Mouse (Mus musculus) mature B cell (primary cell): Measurements from ENCODE around the gene Cep164.

Source experiments
- in situ Hi-C: fragments of 300-500 bp; cut with MboI; formaldehyde crosslinking; loops from 2 replicates; pipeline ENCODE4 v1.14.3; 2019

Cep164 gene

DNA sequence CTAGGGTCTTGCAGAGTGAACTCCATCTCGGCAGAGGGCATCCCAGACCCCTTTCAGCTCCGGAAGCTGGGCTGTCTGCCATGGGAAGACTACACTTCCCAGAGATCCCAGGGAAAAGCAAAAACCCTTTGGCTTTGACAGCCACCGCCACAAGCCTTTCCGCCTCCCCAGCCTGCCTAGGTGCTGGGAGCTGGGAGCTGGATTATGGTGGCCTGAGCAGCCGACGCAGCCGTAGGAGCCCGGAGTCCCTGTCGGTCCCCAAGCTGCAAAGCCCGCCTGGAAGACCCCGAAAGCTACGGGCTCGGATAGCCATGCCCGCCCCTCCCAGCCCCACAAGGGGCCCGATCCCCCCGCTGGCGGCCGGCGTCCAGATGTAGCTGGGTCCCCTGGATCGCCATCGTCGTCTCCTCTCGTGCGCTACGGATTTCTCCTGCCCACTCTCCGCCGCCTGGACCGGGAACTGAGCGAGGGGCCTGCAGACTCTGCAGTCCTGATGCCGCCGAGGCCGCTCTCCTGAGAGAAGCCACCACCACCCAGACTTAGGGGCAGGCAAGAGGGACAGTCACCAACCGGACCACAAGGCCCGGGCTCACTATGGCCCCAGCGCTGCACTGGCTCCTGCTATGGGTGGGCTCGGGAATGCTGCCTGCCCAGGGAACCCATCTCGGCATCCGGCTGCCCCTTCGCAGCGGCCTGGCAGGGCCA, 10.1 kb upstream of the Cep164 start, which contains the start of gene Bace1:
TSS of gene Bace1 (plus strand) at position 147 of the 705 bp plus-strand sequence.
- in situ Hi-C loops = no loop called here

GRCm38 (mm10) chr9:45838069-45838433, 9.6 kb upstream of the Cep164 start:
- in situ Hi-C loops = no loop called here

- in situ Hi-C loops = no loop called here
Observed at GRCm38 (mm10) chr9:45833461-45833860, 5.0 kb upstream of the Cep164 start.

GRCm38 (mm10) chr9:45832898-45833297, 4.4 kb upstream of the Cep164 start:
- in situ Hi-C loops = no loop called here

- in situ Hi-C loops = no loop called here
Observed at GRCm38 (mm10) chr9:45829107-45829506, 616 bp upstream of the Cep164 start.

DNA sequence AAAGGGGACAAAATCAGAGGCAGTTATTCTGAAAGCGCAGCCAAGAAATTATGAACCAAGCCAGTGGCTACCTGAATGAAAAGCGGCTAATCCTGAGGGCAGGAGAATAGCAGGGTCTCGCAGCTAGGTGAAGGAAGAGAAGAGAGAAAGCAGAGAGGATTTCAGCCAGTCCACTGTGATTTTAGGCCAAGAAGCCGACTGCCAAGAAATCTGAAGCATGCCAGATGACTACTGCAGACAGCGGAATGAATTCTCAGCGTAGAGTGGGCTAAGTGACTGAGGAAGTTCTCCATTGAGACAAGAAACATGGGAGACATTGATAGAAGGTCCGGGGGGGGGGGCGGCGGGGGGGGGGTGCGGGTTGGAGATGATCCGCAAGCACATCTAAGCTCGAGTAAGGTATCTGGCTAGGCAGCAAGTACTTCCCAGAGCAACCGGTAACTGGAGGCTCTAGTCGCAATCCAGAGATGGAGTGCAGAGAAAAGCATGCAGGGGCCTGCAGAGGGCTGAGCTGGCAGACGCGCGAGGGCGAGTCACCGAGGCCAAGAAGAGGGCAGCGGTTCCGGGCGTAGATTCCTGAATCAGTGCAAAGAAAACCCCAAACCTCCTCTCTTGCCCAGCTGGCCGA, 714 bp downstream of the Cep164 start:
- in situ Hi-C loops = no loop called here

DNA sequence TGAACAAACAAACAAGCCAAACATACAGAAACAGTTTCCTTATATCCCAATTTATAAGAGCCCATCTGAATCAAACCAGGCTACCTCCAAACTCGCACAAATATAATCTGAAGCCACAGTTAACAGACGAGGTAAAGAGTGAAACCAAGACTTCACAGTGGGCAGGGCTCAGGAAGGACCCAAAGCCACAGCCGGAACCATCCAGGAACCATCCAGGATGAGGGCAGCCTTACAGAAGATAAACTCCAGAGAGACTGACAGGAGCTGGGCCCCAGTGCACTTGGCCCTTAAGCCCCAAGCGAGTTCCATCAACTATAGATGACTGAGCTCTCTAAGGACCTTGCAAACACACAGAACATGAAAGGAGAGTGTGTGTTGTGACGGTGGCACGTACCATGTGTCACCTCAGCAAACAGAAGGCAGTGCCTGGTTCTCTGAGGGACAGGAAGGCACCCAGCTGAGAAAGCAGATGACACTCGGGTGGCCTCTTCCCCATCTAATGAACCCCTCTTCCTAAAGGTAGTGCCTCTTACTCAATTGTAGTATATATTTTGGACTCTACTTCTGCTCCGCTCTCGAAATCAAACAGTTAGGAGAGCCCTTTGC, 10.0 kb downstream of the Cep164 start:
- in situ Hi-C loops = no loop called here

DNA sequence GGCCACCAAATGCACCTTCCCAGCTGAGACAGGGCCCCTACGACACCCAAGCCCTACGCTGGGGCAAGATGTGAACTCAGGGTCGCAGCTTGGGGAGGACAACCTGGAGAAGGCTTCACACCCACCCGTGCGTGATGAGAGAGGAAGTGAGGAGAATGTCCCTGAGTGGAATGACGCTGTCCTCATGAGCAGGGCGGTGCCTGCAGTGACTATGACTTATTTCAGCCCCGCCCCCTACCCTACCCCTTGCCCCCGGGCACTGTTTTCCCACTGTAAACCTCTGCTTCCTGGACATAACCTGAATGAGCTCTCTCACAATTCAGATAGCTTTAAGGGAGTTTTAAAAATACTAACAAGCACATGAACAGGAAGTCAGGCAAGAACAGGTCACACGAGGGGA, 13.0 kb downstream of the Cep164 start:
- in situ Hi-C loops = no loop called here

DNA sequence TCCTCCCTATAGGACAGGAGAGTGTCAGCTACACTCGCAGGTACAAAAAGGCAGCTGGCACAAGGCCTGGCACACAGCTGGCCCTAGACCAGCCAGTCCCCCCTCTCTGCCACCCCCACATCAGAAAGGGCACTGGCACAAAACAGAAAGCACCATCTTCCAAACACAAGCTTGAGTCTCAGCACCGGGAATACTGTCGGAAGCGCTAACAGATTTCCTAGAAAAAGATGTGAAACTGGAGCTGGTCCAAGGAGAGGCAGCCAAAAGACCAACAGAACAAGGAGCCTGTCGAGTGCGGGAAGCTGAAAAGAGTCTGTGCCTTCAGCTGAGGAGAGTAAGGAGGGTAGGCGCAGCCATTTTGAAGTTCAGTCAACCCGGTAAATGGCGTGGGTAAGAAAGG, 13.4 kb downstream of the Cep164 start:
- in situ Hi-C loops = no loop called here

DNA sequence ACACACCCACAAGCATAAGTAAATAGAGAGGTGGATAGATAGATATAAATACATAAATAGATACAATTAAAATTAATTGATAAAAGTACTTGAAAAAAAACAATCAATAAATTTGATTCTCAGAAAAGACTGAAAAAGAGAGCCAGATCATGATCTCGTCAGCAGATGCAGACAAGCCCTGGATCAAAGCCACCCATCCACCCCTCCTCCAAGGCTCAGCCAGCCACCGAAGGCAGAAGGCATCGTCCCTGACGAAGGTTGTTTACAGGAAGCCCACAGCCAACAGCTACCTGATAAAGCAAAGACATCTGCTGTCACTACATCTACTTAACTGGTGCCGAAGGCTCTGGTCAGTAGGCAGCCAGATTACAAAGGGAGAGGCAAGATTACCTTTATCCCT, 16.5 kb downstream of the Cep164 start:
- in situ Hi-C loops = no loop called here

- in situ Hi-C loops = no loop called here
Observed at GRCm38 (mm10) chr9:45807761-45808160, 20.7 kb downstream of the Cep164 start.

DNA sequence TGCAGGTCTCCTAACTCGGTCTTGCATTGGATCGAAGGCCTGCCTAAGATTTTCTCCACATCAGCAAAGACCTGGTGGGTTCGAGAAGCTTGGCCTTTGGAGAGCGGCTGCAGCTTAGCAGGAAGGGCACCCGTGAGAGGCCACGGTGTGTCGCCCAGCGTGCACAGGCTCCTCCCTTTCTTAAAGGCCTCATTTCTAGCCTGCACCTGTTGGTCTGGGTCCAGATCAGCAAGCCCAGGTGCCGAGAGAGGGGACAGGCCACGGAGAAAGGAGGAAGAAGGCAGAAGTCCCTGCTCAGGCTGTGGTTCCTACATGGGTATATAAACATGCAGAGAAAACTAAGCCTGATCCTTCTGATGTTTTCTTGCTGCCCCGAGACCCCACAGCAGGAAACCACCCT, 21.2 kb downstream of the Cep164 start:
- in situ Hi-C loops = no loop called here

GRCm38 (mm10) chr9:45806847-45807246, 21.6 kb downstream of the Cep164 start:
- in situ Hi-C loops = no loop called here

DNA sequence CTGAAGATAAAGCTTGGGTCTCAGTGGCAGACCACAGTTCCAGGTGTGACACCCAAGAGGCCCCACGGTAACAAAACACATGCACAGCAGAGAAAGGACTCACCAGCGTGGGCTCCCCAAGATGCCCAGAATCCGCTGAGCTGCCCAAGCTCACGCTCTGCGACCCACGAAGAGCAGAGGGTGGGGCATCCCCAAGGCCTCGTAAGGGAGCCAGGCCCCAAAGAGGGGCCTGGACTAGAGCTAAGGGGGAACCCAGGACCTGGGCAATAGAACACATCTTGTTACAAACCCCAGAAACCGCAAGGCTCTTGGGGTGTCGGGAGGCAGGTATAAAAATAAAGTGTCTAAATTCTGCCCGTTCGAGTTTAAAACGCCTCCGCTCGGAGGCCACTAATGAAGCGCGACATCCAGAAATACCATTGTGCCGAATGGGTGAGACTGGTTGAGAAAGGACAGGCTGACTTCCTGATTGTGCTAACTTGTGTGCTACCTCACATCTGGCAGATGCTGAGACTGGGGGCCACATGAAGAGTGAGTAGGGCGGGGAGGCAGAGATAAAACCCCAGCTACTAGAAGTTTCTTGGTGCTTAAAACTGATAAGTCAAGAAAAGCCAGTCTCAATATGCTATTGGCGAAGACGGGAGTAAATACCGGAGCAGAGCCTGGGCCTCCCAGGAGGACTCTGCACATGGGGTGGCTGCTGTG, 25.3 kb downstream of the Cep164 start:
- in situ Hi-C loops = no loop called here

DNA sequence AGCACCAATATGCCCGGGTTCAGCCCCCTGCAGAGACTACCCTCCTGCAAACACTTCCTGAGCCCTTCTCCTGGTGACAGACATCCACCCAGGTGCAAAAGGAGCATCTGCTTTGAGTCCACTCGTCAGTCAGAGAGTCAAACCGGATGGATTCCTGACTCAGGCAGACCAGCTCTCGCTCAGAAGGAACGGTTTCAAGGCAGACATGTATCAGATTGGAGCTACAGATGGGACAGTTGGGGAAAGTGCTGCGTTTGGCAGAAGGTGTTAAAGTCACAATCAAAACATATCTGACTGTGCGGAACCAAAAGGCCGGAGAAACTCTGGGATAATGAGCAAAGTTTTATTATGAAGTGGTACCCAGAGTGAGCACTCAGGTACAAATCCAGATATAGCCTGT, 29.1 kb downstream of the Cep164 start:
- in situ Hi-C loops = no loop called here

DNA sequence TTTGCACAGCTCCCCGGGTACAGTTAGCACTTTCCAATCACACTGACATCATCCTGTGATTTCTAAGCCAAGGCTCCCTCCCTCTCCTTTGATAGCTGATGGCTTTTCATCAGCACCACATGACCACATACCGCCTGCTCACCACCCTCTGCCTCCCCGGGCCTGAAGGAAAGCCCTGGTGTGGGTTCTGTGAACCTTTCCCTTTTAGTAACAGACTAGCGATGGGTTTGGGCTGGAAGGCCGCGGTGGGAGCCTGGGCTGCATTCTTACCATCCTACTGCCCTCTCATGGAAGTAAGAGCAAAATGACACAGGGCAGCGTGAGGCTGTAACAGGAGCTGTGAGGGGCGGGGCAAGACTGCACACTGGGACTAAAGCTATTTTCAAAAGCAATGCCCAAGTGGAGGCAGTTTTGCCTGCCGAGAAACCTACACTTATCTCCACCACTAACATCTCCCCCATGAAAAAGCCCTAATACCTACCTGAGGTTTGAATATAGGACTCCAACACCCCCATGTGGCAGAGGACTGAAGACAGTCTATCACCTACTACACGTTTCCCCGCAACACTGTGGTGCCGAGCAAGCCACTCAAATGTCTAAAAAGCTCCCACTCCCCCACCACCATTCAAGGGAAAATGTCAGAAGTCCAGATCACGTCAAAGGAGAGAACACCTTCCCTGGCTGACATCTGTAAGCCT, 29.9 kb downstream of the Cep164 start:
- in situ Hi-C loops = no loop called here

- in situ Hi-C loops = no loop called here
Observed at GRCm38 (mm10) chr9:45797271-45797670, 31.2 kb downstream of the Cep164 start.

- in situ Hi-C loops = no loop called here
Observed at GRCm38 (mm10) chr9:45795722-45796121, 32.8 kb downstream of the Cep164 start.

- in situ Hi-C loops = no loop called here
Observed at GRCm38 (mm10) chr9:45793697-45794096, 34.8 kb downstream of the Cep164 start.

- in situ Hi-C loops = no loop called here
Observed at GRCm38 (mm10) chr9:45792235-45792634, 36.3 kb downstream of the Cep164 start.

DNA sequence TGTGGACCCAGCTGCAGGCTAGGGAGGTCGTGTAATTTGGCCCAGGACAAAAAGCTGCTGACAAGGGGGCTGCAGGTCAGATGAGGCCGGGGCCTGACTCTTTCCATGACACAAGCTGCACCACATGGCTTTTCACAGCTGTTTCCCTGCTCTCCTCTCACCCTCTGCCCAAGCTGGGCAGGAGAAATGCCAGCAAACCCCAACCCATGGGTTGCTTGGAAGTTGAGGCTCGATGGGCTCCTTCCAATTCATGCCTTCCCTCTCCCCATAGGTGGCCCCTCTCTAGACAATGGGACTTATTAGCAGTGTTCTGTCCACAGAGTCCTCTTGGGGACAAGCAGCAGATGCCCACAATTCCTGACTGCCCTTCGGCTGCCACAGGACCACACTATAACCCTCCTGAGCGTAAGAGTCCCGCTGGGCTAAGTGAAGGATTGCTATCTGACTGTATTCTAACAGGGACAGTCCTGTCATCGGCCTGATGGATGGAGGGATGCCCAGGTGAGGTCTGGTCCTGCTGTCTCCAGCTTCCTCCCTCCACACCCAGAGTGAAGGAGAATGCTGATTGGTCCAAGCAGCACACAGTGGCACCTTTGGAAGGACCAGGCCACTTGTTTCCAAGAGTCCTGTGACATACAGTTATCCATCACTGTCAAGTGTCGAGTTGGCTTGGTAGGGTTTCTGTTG, 36.9 kb downstream of the Cep164 start:
- in situ Hi-C loops = no loop called here

GRCm38 (mm10) chr9:45788405-45788804, 40.1 kb downstream of the Cep164 start:
- in situ Hi-C loops = no loop called here
